Mouse (Mus musculus): ENCODE results near the gene Ids. TPM values are rescaled to one million over a fixed set of nuclear protein-coding genes. Genes with fewer than 3 reads are reported as not detected.

Ids gene
- total and polyA plus RNA-seq, 2 experiments from 2014 or later = 21.7 to 142 TPM

GRCm38 (mm10) chrX:70364202-70364601 is 682 bp downstream of the Ids start:
- WGBS = 63% methylated on average over 1 of the region's 1 CpGs
- ATAC-seq = no peak

GRCm38 (mm10) chrX:70363446-70363845 is 1.4 kb downstream of the Ids start:
- ATAC-seq (no peak), DNase-seq (no peak)
- 64% methylated on average over 5 of the region's 5 CpGs for WGBS
- Histone ChIP-seq H3K9ac (peak overlapping the region; percentile 63), H3K4me2 (ENCODE audit: low read depth) (peak overlapping the region; percentile 50), H3K27me3 (ENCODE audit: insufficient read depth, low read length) (no peaks in the 10 kb centered on the region), H3K27ac (ENCODE audit: low read depth, low read length) (peak overlapping the region; percentile 9; the same call in 1 of the 2 replicates), H3K9me3 (ENCODE audit: low read length) (no peaks in the 10 kb centered on the region), H3K4me1 (ENCODE audit: insufficient read depth) (no peaks in the 10 kb centered on the region), H3K36me3 (ENCODE audit: insufficient read depth) (no peaks in the 10 kb centered on the region; the same call in 1 of the 2 replicates), H3K4me3 (ENCODE audit: low read depth, low read length) (peak overlapping the region; percentile 51)
- TF ChIP-seq CTCF (IDR thresholded peaks at IDR 0.05; ENCODE audit: low read depth) = no peak

More at GRCm38 (mm10) chrX:70364202-70364601, 682 bp downstream of the Ids start:
- Histone ChIP-seq H3K4me3 (ENCODE audit: low read depth, low read length) (peak overlapping the region; percentile 51), H3K9ac (peak overlapping the region; percentile 63), H3K36me3 (ENCODE audit: insufficient read depth) (no peaks in the 10 kb centered on the region; the same call in 1 of the 2 replicates), H3K9me3 (ENCODE audit: low read length) (no peaks in the 10 kb centered on the region), H3K4me2 (ENCODE audit: low read depth) (peak overlapping the region; percentile 50), H3K27me3 (ENCODE audit: insufficient read depth, low read length) (no peaks in the 10 kb centered on the region), H3K27ac (ENCODE audit: low read depth, low read length) (peak overlapping the region; percentile 83; the same call in 1 of the 2 replicates), H3K4me1 (ENCODE audit: insufficient read depth) (no peaks in the 10 kb centered on the region)
- no peak for TF ChIP-seq CTCF (IDR thresholded peaks at IDR 0.05; ENCODE audit: low read depth)
- DNase-seq = no peak

GRCm38 (mm10) chrX:70362985-70363384 is 1.9 kb downstream of the Ids start:
- no peak for ATAC-seq
- H3K4me3 ChIP-seq (ENCODE audit: low read depth, low read length) = peak overlapping the region; percentile 51

GRCm38 (mm10) chrX:70330202-70330843 is 34.6 kb downstream of the Ids start:
- 24% methylated on average over 6 of the region's 6 CpGs for WGBS
- ATAC-seq (peak; percentile 88), DNase-seq (peak; percentile 86)
- Histone ChIP-seq H3K9me3 (ENCODE audit: low read length) (no peaks in the 10 kb centered on the region), H3K4me2 (ENCODE audit: low read depth) (no peak overlapping the region), H3K4me1 (ENCODE audit: insufficient read depth) (no peaks in the 10 kb centered on the region), H3K9ac (no peak overlapping the region), H3K27ac (ENCODE audit: low read depth, low read length) (no peak overlapping the region), H3K27me3 (ENCODE audit: insufficient read depth, low read length) (no peaks in the 10 kb centered on the region), H3K36me3 (ENCODE audit: insufficient read depth) (no peaks in the 10 kb centered on the region), H3K4me3 (ENCODE audit: low read depth, low read length) (no peak overlapping the region)
- TF ChIP-seq CTCF (IDR thresholded peaks at IDR 0.05; ENCODE audit: low read depth) = peak; percentile 82

More at GRCm38 (mm10) chrX:70362985-70363384, 1.9 kb downstream of the Ids start:
- TF ChIP-seq CTCF (IDR thresholded peaks at IDR 0.05; ENCODE audit: low read depth) = no peak
- 75% methylated on average over 7 of the region's 7 CpGs for WGBS
- Histone ChIP-seq H3K27me3 (ENCODE audit: insufficient read depth, low read length) (no peaks in the 10 kb centered on the region), H3K9me3 (ENCODE audit: low read length) (no peaks in the 10 kb centered on the region), H3K9ac (peak overlapping the region; percentile 63; the same call in 1 of the 2 replicates), H3K36me3 (ENCODE audit: insufficient read depth) (peaks cover 2% of the 10 kb centered on the region), H3K4me2 (ENCODE audit: low read depth) (peak overlapping the region; percentile 50), H3K27ac (ENCODE audit: low read depth, low read length) (no peak overlapping the region), H3K4me1 (ENCODE audit: insufficient read depth) (no peaks in the 10 kb centered on the region)
- DNase-seq = no peak

GRCm38 (mm10) chrX:70328530-70329143 is 36.2 kb downstream of the Ids start:
- no peak overlapping the region for H3K9ac ChIP-seq
- H3K27me3 ChIP-seq (ENCODE audit: insufficient read depth, low read length) = no peaks in the 10 kb centered on the region
- H3K4me3 ChIP-seq (ENCODE audit: low read depth, low read length) = no peak overlapping the region
- WGBS = 41% methylated on average over 2 of the region's 2 CpGs
- H3K4me2 ChIP-seq (ENCODE audit: low read depth) = no peak overlapping the region
- DNase-seq (peak; percentile 48), ATAC-seq (peak; percentile 51)
- H3K4me1 ChIP-seq (ENCODE audit: insufficient read depth) = no peaks in the 10 kb centered on the region
- H3K9me3 ChIP-seq (ENCODE audit: low read length) = no peaks in the 10 kb centered on the region
- H3K27ac ChIP-seq (ENCODE audit: low read depth, low read length) = no peak overlapping the region
- no peaks in the 10 kb centered on the region for H3K36me3 ChIP-seq (ENCODE audit: insufficient read depth)
- no peak for TF ChIP-seq CTCF (IDR thresholded peaks at IDR 0.05; ENCODE audit: low read depth)

- no peak overlapping the region for H3K27ac ChIP-seq (ENCODE audit: low read depth, low read length)
- no peak for TF ChIP-seq CTCF (IDR thresholded peaks at IDR 0.05; ENCODE audit: low read depth)
- DNase-seq = no peak
- H3K27me3 ChIP-seq (ENCODE audit: insufficient read depth, low read length) = no peaks in the 10 kb centered on the region
- no peak overlapping the region for H3K9ac ChIP-seq
- H3K4me3 ChIP-seq (ENCODE audit: low read depth, low read length) = no peak overlapping the region
- no peaks in the 10 kb centered on the region for H3K4me1 ChIP-seq (ENCODE audit: insufficient read depth)
- no peaks in the 10 kb centered on the region for H3K9me3 ChIP-seq (ENCODE audit: low read length)
- no peaks in the 10 kb centered on the region for H3K36me3 ChIP-seq (ENCODE audit: insufficient read depth)
- ATAC-seq = no peak
- 67% methylated on average over 1 of the region's 1 CpGs for WGBS
- no peak overlapping the region for H3K4me2 ChIP-seq (ENCODE audit: low read depth)
Measured at GRCm38 (mm10) chrX:70327656-70328055, 37.2 kb downstream of the Ids start.

GRCm38 (mm10) chrX:70319254-70319653 is 45.6 kb downstream of the Ids start:
- TF ChIP-seq CTCF (IDR thresholded peaks at IDR 0.05; ENCODE audit: low read depth) = no peak
- no peak for ATAC-seq
- no peak for DNase-seq
- Histone ChIP-seq H3K4me2 (ENCODE audit: low read depth) (no peak overlapping the region), H3K27ac (ENCODE audit: low read depth, low read length) (no peak overlapping the region), H3K4me1 (ENCODE audit: insufficient read depth) (no peaks in the 10 kb centered on the region), H3K9me3 (ENCODE audit: low read length) (no peaks in the 10 kb centered on the region), H3K9ac (no peak overlapping the region), H3K36me3 (ENCODE audit: insufficient read depth) (no peaks in the 10 kb centered on the region), H3K27me3 (ENCODE audit: insufficient read depth, low read length) (no peaks in the 10 kb centered on the region), H3K4me3 (ENCODE audit: low read depth, low read length) (no peak overlapping the region)
- 29% methylated on average over 2 of the region's 2 CpGs for WGBS
